Mouse (Mus musculus) adrenal gland, adult 2 months (tissue): ENCODE measurements around the gene Fam189b. TPM values are rescaled to one million over a fixed set of nuclear protein-coding genes. Genes with fewer than 3 reads are reported as not detected.

ENCODE experiments used
- DNase-seq: peaks from one replicate; pipeline ENCODE4 v3.0.0; 2021
- polyA plus RNA-seq: library from polyadenylated mRNA; depleted of rRNA; stranded (reverse); fragments of >200 nt; gene quantifications from 2 replicates; pipeline ENCODE4 v1.2.3, GENCODE M21; 2012
- total RNA-seq, 2 experiments: library from RNA; stranded (reverse); gene quantifications; 2 replicates each; pipeline ENCODE4 v1.2.3; 2021

Gene Fam189b
- total and polyA plus RNA-seq, 3 experiments: 15.2 to 80.2 (median 16.3) TPM

- DNase-seq: no peak
Measured at GRCm38 (mm10) chr3:89165268-89165870, 17.6 kb upstream of the Fam189b start.

GRCm38 (mm10) chr3:89166945-89167344 lies 16.0 kb upstream of the Fam189b start:
- no peak for DNase-seq

- no peak for DNase-seq
Measured at GRCm38 (mm10) chr3:89174844-89175243, 8.1 kb upstream of the Fam189b start.

GRCm38 (mm10) chr3:89175544-89175943 lies 7.4 kb upstream of the Fam189b start:
- no peak for DNase-seq

GRCm38 (mm10) chr3:89176421-89176820 lies 6.5 kb upstream of the Fam189b start:
- DNase-seq: no peak

- peak; percentile 90 for DNase-seq
Measured at GRCm38 (mm10) chr3:89177242-89178106, 5.5 kb upstream of the Fam189b start, which contains the start of gene Scamp3. Gene Scamp3, plus strand, starts transcription at chr3:89177473.

GRCm38 (mm10) chr3:89178107-89178385 lies 4.9 kb upstream of the Fam189b start:
- DNase-seq: no peak

GRCm38 (mm10) chr3:89179056-89179455 lies 3.9 kb upstream of the Fam189b start:
- DNase-seq: no peak

GRCm38 (mm10) chr3:89181749-89182500 lies 1.0 kb upstream of the Fam189b start:
- no peak for DNase-seq

GRCm38 (mm10) chr3:89182531-89183057 lies 349 bp upstream of the Fam189b start:
- DNase-seq: no peak

GRCm38 (mm10) chr3:89183959-89184315 lies 994 bp downstream of the Fam189b start:
- DNase-seq: no peak

GRCm38 (mm10) chr3:89187197-89187596 lies 4.3 kb downstream of the Fam189b start:
- DNase-seq: no peak

- no peak for DNase-seq
Measured at GRCm38 (mm10) chr3:89187690-89188477, 4.9 kb downstream of the Fam189b start.

GRCm38 (mm10) chr3:89188478-89188875 lies 5.5 kb downstream of the Fam189b start:
- no peak for DNase-seq

GRCm38 (mm10) chr3:89190436-89190835 lies 7.5 kb downstream of the Fam189b start:
- DNase-seq: no peak

GRCm38 (mm10) chr3:89193351-89193750 lies 10.4 kb downstream of the Fam189b start:
- DNase-seq: no peak

- DNase-seq: no peak
Measured at GRCm38 (mm10) chr3:89193853-89194252, 10.9 kb downstream of the Fam189b start.

- peak; percentile 91 for DNase-seq
Measured at GRCm38 (mm10) chr3:89195979-89196877, 13.3 kb downstream of the Fam189b start.

GRCm38 (mm10) chr3:89199839-89200238 lies 16.9 kb downstream of the Fam189b start:
- no peak for DNase-seq

- DNase-seq: peak; percentile 88
Measured at GRCm38 (mm10) chr3:89202253-89203141, 19.6 kb downstream of the Fam189b start, which contains the start of gene Gba. Gene Gba, plus strand, starts transcription at chr3:89202928.
